Mouse (Mus musculus) CH12.LX (cell line): ENCODE data around the gene Kcnj6. TPM values are rescaled to one million over a fixed set of nuclear protein-coding genes. Genes with fewer than 3 reads are reported as not detected.

Source experiments
- DNase-seq: peaks from one replicate; pipeline ENCODE4 v3.0.0-alpha.2; 2013; ENCODE audit errors: extremely low read depth
- H3K27ac ChIP-seq: 2 replicates; pipeline ENCODE4 v1.5.1; 2012; ENCODE audit warnings: low read depth, mild to moderate bottlenecking, control low read depth, moderate library complexity; ENCODE audit not compliant: insufficient read depth
- H3K27me3 ChIP-seq: replicated peaks from 2 replicates; pipeline ENCODE3; 2012; ENCODE audit warnings: inconsistent platforms
- H3K36me3 ChIP-seq, 2 experiments: replicated peaks in 1 of 2; 2 replicates each; pipeline versions ENCODE3 to v1.6.1; 2012; ENCODE audit warnings: inconsistent platforms in 1 of 2, low read length in 1 of 2, mild to moderate bottlenecking in 1 of 2, mixed read lengths in 1 of 2, moderate library complexity in 1 of 2; ENCODE audit not compliant: control insufficient read depth in 1 of 2, insufficient read depth in 1 of 2
- H3K4me1 ChIP-seq, 2 experiments: 2 replicates each; pipeline ENCODE4 v1.6.1; 2012; ENCODE audit warnings: inconsistent platforms in 1 of 2, moderate library complexity in 1 of 2; ENCODE audit not compliant: insufficient read depth in 2 of 2, control insufficient read depth in 1 of 2
- H3K4me2 ChIP-seq: 2 replicates; pipeline ENCODE4 v1.6.1; 2012; ENCODE audit warnings: low read depth, mild to moderate bottlenecking, control low read depth; ENCODE audit not compliant: poor library complexity, insufficient read depth, severe bottlenecking
- H3K4me3 ChIP-seq, 3 experiments: fragments of 150-350 bp in 1 of 3; sonication (generic) in 1 of 3; replicated peaks in 1 of 3; 2 replicates each; pipeline versions ENCODE3 to v1.5.1; 2011 to 2012; ENCODE audit warnings: low read depth in 2 of 3, low read length in 2 of 3, mild to moderate bottlenecking in 2 of 3, moderate library complexity in 2 of 3, control low read depth in 1 of 3, improper control_type of control experiment in 1 of 3, inconsistent platforms in 1 of 3, mixed read lengths in 1 of 3; ENCODE audit not compliant: poor library complexity in 1 of 3
- H3K79me2 ChIP-seq: replicated peaks from 2 replicates; pipeline ENCODE4 v1.6.1; 2012; ENCODE audit warnings: mild to moderate bottlenecking, moderate library complexity; ENCODE audit not compliant: control insufficient read depth, poor library complexity, insufficient read depth, severe bottlenecking; ENCODE audit errors: extremely low read depth
- H3K9ac ChIP-seq: 2 replicates; pipeline ENCODE4 v1.6.1; 2012; ENCODE audit warnings: low read depth, mild to moderate bottlenecking, control low read depth, moderate library complexity; ENCODE audit not compliant: insufficient read depth
- H3K9me3 ChIP-seq: replicated peaks from 2 replicates; pipeline ENCODE3; 2012; ENCODE audit warnings: low read length, inconsistent platforms, mixed read lengths
- CHD1 ChIP-seq: IDR thresholded peaks from 2 replicates; pipeline ENCODE4 v1.6.1; 2012; ENCODE audit warnings: low read depth, low read length, improper control_type of control experiment, inconsistent platforms
- CHD2 ChIP-seq: IDR thresholded peaks from 2 replicates; pipeline ENCODE4 v1.6.1; 2011; ENCODE audit warnings: low read length, improper control_type of control experiment
- CTCF ChIP-seq, 2 experiments: IDR thresholded peaks in 1 of 2; conservative IDR thresholded peaks in 1 of 2; 2 replicates each; pipeline ENCODE4 v1.5.1; 2011 to 2012; ENCODE audit warnings: low read depth in 2 of 2, low read length in 2 of 2, improper control_type of control experiment in 1 of 2, inconsistent platforms in 1 of 2, mild to moderate bottlenecking in 1 of 2, moderate library complexity in 1 of 2
- ELF1 ChIP-seq: IDR thresholded peaks from 2 replicates; pipeline ENCODE4 v1.6.1; 2014; ENCODE audit warnings: low read depth, mild to moderate bottlenecking, inconsistent platforms, low read length, improper control_type of control experiment
- ETS1 ChIP-seq: conservative IDR thresholded peaks from 2 replicates; pipeline ENCODE4 v1.6.1; 2012; ENCODE audit warnings: low read depth, mild to moderate bottlenecking, inconsistent platforms, low read length, improper control_type of control experiment, moderate library complexity
- GABPA ChIP-seq: IDR thresholded peaks from 2 replicates; pipeline ENCODE4 v1.6.1; 2012; ENCODE audit warnings: low read depth, low read length, improper control_type of control experiment, inconsistent platforms; ENCODE audit not compliant: insufficient replicate concordance
- JUN ChIP-seq: IDR thresholded peaks from 2 replicates; pipeline ENCODE4 v1.6.1; 2011; ENCODE audit warnings: low read depth, mild to moderate bottlenecking, low read length, improper control_type of control experiment, moderate library complexity; ENCODE audit not compliant: insufficient read depth
- JUND ChIP-seq: conservative IDR thresholded peaks from 2 replicates; pipeline ENCODE4 v1.6.1; 2011; ENCODE audit warnings: low read depth, low read length, improper control_type of control experiment
- MAFK ChIP-seq: IDR thresholded peaks from 2 replicates; pipeline ENCODE4 v1.6.1; 2011; ENCODE audit warnings: low read length, improper control_type of control experiment; ENCODE audit not compliant: insufficient replicate concordance
- MAX ChIP-seq: IDR thresholded peaks from 2 replicates; pipeline ENCODE4 v1.6.1; 2011; ENCODE audit warnings: low read length, improper control_type of control experiment
- MAZ ChIP-seq: IDR thresholded peaks from 2 replicates; pipeline ENCODE4 v1.6.1; 2012; ENCODE audit warnings: low read depth, mild to moderate bottlenecking, inconsistent platforms, low read length, improper control_type of control experiment, moderate library complexity
- MEF2A ChIP-seq: IDR thresholded peaks from 2 replicates; pipeline ENCODE4 v1.6.1; 2014; ENCODE audit warnings: low read depth, mild to moderate bottlenecking, inconsistent platforms, low read length, improper control_type of control experiment, borderline replicate concordance
- MXI1 ChIP-seq: IDR thresholded peaks from 2 replicates; pipeline ENCODE4 v1.6.1; 2011; ENCODE audit warnings: mild to moderate bottlenecking, low read depth, low read length, improper control_type of control experiment
- NRF1 ChIP-seq: IDR thresholded peaks from 2 replicates; pipeline ENCODE4 v1.6.1; 2014; ENCODE audit warnings: low read depth, mild to moderate bottlenecking, inconsistent platforms, low read length, improper control_type of control experiment, moderate library complexity
- PAX5 ChIP-seq: IDR thresholded peaks from 2 replicates; pipeline ENCODE4 v1.6.1; 2012; ENCODE audit warnings: low read length, inconsistent platforms, mixed read lengths
- POLR2A ChIP-seq: IDR thresholded peaks from 2 replicates; pipeline ENCODE4 v1.6.1; 2011; ENCODE audit warnings: low read depth, mild to moderate bottlenecking, improper control_type of control experiment, low read length
- POLR2AphosphoS2 ChIP-seq: IDR thresholded peaks from 2 replicates; pipeline ENCODE4 v1.6.1; 2011; ENCODE audit warnings: low read depth, low read length, improper control_type of control experiment
- RCOR1 ChIP-seq: conservative IDR thresholded peaks from 2 replicates; pipeline ENCODE4 v1.6.1; 2012; ENCODE audit warnings: low read depth, mild to moderate bottlenecking, inconsistent platforms, low read length, improper control_type of control experiment
- SIN3A ChIP-seq: IDR thresholded peaks from 2 replicates; pipeline ENCODE4 v1.6.1; 2012; ENCODE audit warnings: low read length, improper control_type of control experiment, inconsistent platforms
- UBTF ChIP-seq: IDR thresholded peaks from 2 replicates; pipeline ENCODE4 v1.6.1; 2012; ENCODE audit warnings: low read depth, mild to moderate bottlenecking, inconsistent platforms, low read length, improper control_type of control experiment, moderate library complexity
- ZC3H11A ChIP-seq: IDR thresholded peaks from 2 replicates; pipeline ENCODE4 v1.6.1; 2012; ENCODE audit warnings: low read depth, mild to moderate bottlenecking, inconsistent platforms, low read length, improper control_type of control experiment
- ZMIZ1 ChIP-seq: IDR thresholded peaks from 2 replicates; pipeline ENCODE4 v1.6.1; 2012; ENCODE audit warnings: low read depth, mild to moderate bottlenecking, inconsistent platforms, low read length, improper control_type of control experiment
- dilution Hi-C: fragments of 300-500 bp; cut with MboI; formaldehyde crosslinking; loops from 2 replicates; pipeline ENCODE4 v1.14.3; 2020; ENCODE audit warnings: low sequenced_read_pairs; ENCODE audit not compliant: extremely low pct_unique_long_range_greater_than_20kb, extremely low pct_ligation_motif_present
- in situ Hi-C: fragments of 300-500 bp; cut with MboI; formaldehyde crosslinking; loops from 3 replicates; pipeline ENCODE4 v1.14.3; 2019; ENCODE audit warnings: low sequenced_read_pairs, low pct_ligation_motif_present, low pct_unique_long_range_greater_than_20kb, mixed read lengths
- polyA plus RNA-seq: library from polyadenylated mRNA; unstranded; fragments of >175 nt; gene quantifications from 2 replicates; pipeline ENCODE4 v1.2.1, GENCODE M21; 2012; ENCODE audit warnings: low read depth; ENCODE audit not compliant: insufficient read length
- total RNA-seq, 2 experiments: library from RNA; depleted of rRNA; stranded (reverse); fragments of 300-350 nt in 1 of 2; fragments of >200 nt in 1 of 2; gene quantifications; 2 replicates each; pipeline ENCODE4 v1.2.3; 2012 to 2014

Kcnj6 gene
- total and polyA plus RNA-seq, 3 experiments = not detected

DNA sequence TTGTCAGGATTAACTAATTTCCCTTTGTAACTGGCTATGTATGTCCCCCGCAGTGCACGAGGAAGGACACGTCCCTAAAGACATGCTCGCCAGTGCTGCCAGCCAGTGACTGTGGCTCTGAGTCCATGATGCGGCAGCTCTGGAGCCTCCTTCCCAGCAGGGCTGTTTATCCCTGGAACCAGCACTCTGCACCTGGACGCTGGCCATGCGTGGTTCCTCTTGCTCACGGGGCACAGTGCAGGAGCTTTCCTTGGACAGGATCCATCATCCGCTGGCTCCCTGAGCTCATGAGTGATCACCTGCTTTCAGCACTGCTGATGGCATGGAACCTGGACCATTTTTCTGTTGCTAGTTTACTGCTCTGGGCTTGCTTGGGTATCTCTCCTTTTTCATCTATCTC lies 10.8 kb downstream of the Kcnj6 start:
- H3K36me3 ChIP-seq = no peaks in the 10 kb centered on the region
- H3K4me1 ChIP-seq = no peaks in the 10 kb centered on the region
- TF ChIP-seq CHD2 (no peak), ELF1 (no peak), SIN3A (no peak), ZMIZ1 (no peak), JUND (no peak), CTCF (conservative IDR thresholded peaks at IDR 0.05 in 1 of 2, IDR thresholded peaks at IDR 0.05 in 1 of 2; ENCODE audit: low read depth in 2 of 2, low read length in 2 of 2) (no peak), MAX (no peak), UBTF (no peak), POLR2A (no peak), GABPA (no peak)
- no peak overlapping the region for H3K9ac ChIP-seq
- dilution Hi-C loops (no loop called here), in situ Hi-C loops (no loop called here)
- H3K27me3 ChIP-seq = peaks cover 78% of the 10 kb centered on the region
- H3K9me3 ChIP-seq = peaks cover 18% of the 10 kb centered on the region
- no peak overlapping the region for H3K27ac ChIP-seq
- H3K4me2 ChIP-seq = no peak overlapping the region
- H3K4me3 ChIP-seq = no peak overlapping the region
- no peak for DNase-seq
- no peaks in the 10 kb centered on the region for H3K79me2 ChIP-seq

DNA sequence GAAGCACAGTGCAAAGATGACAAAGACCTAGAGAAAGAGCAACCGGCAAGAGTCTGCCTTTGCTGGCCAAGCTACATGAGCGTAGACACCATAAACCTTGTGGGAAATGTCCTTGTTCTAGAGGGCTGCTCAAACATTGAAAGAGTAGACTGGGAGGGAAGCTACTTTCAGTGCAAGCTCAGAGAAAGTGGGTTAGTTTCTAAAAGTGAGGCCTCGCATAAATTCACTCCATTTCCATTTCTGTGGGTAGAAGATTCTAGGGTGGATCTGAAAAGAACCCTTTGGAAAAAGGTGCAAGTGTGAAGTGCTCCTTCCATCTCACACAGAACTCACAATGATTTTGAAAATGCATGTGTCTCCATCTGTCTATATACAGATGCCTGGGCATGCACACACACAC lies 13.2 kb downstream of the Kcnj6 start:
- TF ChIP-seq POLR2AphosphoS2 = no peak
- TF ChIP-seq JUN = no peak
- no peak for TF ChIP-seq MAZ
- no peak for TF ChIP-seq PAX5
- no peak for TF ChIP-seq NRF1
- TF ChIP-seq MAFK = no peak
- TF ChIP-seq MAX = no peak
- no peak for TF ChIP-seq JUND
- no peak for TF ChIP-seq MXI1
- no peak for TF ChIP-seq GABPA
- no peak for TF ChIP-seq CHD1
- no peak for TF ChIP-seq ZC3H11A
- TF ChIP-seq ETS1 = no peak
- no peak for TF ChIP-seq CTCF (conservative IDR thresholded peaks at IDR 0.05 in 1 of 2, IDR thresholded peaks at IDR 0.05 in 1 of 2; ENCODE audit: low read depth in 2 of 2, low read length in 2 of 2)
- TF ChIP-seq POLR2A = no peak
- no peak for TF ChIP-seq MEF2A
- TF ChIP-seq RCOR1 = no peak
- dilution Hi-C loops = no loop called here

More for the DNA sequence above, 13.2 kb downstream of the Kcnj6 start:
- Histone ChIP-seq H3K4me3 (no peak overlapping the region), H3K27ac (no peak overlapping the region), H3K79me2 (no peaks in the 10 kb centered on the region), H3K4me1 (peaks cover 0 to 6% of the 10 kb centered on the region in 2 experiments; a peak in 1 of 4 replicates), H3K27me3 (peaks cover 78% of the 10 kb centered on the region), H3K36me3 (no peaks in the 10 kb centered on the region), H3K9ac (no peak overlapping the region), H3K9me3 (peaks cover 19% of the 10 kb centered on the region), H3K4me2 (no peak overlapping the region)
- in situ Hi-C loops = no loop called here
- DNase-seq = no peak
